Mouse (Mus musculus) embryonic facial prominence, embryonic 13.5 days (tissue): ENCODE results near the gene Xpnpep3. TPM values are rescaled to one million over a fixed set of nuclear protein-coding genes. Genes with fewer than 3 reads are reported as not detected.

Experiments
- ATAC-seq: fragments of 200-750 bp; cut with Nextera tagmentation; 2 replicates; pipeline ENCODE4 v1.8.0; 2017; ENCODE audit warnings: low read depth; ENCODE audit not compliant: insufficient number of reproducible peaks, insufficient read depth, low FRiP score, low TSS enrichment
- H3K27ac ChIP-seq: fragments of 300-500 bp; sonication (generic); 2 replicates; pipeline ENCODE4 v1.5.1; 2015; ENCODE audit warnings: moderate library complexity, mild to moderate bottlenecking, inconsistent platforms
- H3K27me3 ChIP-seq: fragments of 300-500 bp; sonication (generic); 2 replicates; pipeline ENCODE4 v1.6.1; 2015; ENCODE audit warnings: mild to moderate bottlenecking, inconsistent platforms
- H3K36me3 ChIP-seq: fragments of 300-500 bp; sonication (generic); 2 replicates; pipeline ENCODE4 v1.6.1; 2015; ENCODE audit warnings: mild to moderate bottlenecking, inconsistent platforms
- H3K4me1 ChIP-seq: fragments of 300-500 bp; sonication (generic); 2 replicates; pipeline ENCODE4 v1.6.1; 2015; ENCODE audit warnings: inconsistent platforms
- H3K4me2 ChIP-seq: fragments of 300-500 bp; sonication (generic); 2 replicates; pipeline ENCODE4 v1.6.1; 2015; ENCODE audit warnings: moderate library complexity, mild to moderate bottlenecking, inconsistent platforms
- H3K4me3 ChIP-seq: fragments of 300-500 bp; sonication (generic); 2 replicates; pipeline ENCODE4 v1.5.1; 2015; ENCODE audit warnings: mild to moderate bottlenecking, inconsistent platforms
- H3K9ac ChIP-seq: fragments of 300-500 bp; sonication (generic); 2 replicates; pipeline ENCODE4 v1.6.1; 2015; ENCODE audit warnings: mild to moderate bottlenecking, inconsistent platforms
- H3K9me3 ChIP-seq: fragments of 300-500 bp; sonication (generic); 2 replicates; pipeline ENCODE4 v1.6.1; 2016; ENCODE audit warnings: inconsistent platforms
- WGBS: fragments of 180-500 bp; shearing (Covaris S2); methylation state at CpG from one replicate; pipeline ENCODE4 v1.1.7; 2015; ENCODE audit warnings: mixed read lengths; 5-methylcytosine and 5-hydroxymethylcytosine counted together
- polyA plus RNA-seq: library from polyadenylated mRNA; unstranded; fragments of >200 nt; fragmentation: Nextera tagmentation; extraction: Ambion mirVana; gene quantifications from 2 replicates; pipeline ENCODE4 v1.2.1, GENCODE M21; 2015

The Xpnpep3 gene
- polyA plus RNA-seq, 1 experiment from 2014 or later = 10.0 TPM

DNA sequence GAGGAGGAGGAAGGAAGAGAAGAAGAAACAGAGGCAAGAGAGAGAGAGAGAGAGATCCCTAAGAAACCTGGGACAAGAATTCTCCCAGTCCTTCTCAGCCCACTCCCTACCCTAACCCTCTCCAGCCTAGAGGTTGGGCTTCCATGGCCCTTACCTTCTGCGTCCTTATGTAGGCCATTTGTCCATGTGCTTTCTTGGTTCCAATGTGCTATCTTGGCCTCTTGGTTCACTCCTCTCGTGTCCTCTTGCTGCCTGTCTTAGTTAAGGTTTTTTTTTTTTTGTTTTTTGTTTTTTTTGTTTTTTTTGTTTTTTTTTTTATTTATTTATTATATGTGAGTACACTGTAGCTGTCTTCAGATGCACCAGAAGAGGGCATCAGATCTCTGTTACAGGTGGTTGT is 83.0 kb downstream of the Xpnpep3 start:
- 82% methylated on average over 2 of the region's 2 CpGs for WGBS
- Histone ChIP-seq H3K4me2 (no peak overlapping the region), H3K9ac (no peak overlapping the region), H3K4me3 (no peak overlapping the region), H3K27ac (no peak overlapping the region), H3K4me1 (peaks cover 3% of the 10 kb centered on the region; the same call in 1 of the 2 replicates), H3K9me3 (no peaks in the 10 kb centered on the region), H3K27me3 (no peaks in the 10 kb centered on the region), H3K36me3 (no peaks in the 10 kb centered on the region)
- ATAC-seq = no peak

DNA sequence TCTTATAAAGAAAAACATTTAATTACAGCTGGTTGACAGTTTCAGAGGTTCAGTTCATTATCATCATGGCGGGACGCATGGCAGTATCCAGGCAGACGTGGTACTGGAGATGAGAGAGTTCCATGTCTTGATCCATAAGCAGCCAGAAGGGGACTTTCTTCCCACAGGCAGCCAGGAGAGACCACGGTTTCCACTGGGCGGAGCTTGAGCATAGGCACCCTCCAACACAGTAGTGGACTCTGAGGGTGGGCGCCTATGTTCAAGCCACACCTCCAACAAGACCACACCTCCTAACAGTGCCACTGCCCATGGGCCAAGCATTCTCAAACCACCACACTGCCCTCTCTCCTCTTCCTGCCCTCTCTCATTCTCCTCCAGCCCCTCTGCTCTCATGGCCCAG is 83.8 kb downstream of the Xpnpep3 start:
- no peaks in the 10 kb centered on the region for H3K9me3 ChIP-seq
- no peaks in the 10 kb centered on the region for H3K36me3 ChIP-seq
- no peaks in the 10 kb centered on the region for H3K27me3 ChIP-seq
- 88% methylated on average over 6 of the region's 6 CpGs for WGBS
- H3K4me3 ChIP-seq = no peak overlapping the region
- H3K4me1 ChIP-seq = peaks cover 3% of the 10 kb centered on the region; the same call in 1 of the 2 replicates
- no peak overlapping the region for H3K27ac ChIP-seq
- no peak overlapping the region for H3K4me2 ChIP-seq
- no peak for ATAC-seq
- no peak overlapping the region for H3K9ac ChIP-seq

DNA sequence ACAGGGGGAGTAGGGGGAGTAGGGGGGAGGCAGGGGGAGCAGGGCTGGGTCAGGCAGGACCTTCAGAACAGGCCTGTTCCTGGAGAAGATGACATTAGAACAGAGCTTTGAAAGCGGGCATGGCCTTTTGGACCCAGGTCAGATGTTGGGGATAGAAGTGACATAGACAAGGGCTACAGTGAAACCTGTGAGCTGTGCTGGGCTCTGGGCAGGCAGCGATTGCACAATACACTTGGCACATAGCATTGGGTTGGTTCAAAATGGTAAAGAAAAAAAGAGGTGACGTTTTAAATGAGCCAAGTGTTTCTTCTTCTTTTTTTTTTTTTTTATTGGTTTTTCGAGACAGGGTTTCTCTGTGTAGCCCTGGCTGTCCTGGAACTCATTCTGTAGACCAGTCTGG is 85.5 kb downstream of the Xpnpep3 start:
- no peaks in the 10 kb centered on the region for H3K36me3 ChIP-seq
- no peak overlapping the region for H3K27ac ChIP-seq
- no peaks in the 10 kb centered on the region for H3K9me3 ChIP-seq
- H3K4me1 ChIP-seq = peaks cover 3% of the 10 kb centered on the region; the same call in 1 of the 2 replicates
- no peaks in the 10 kb centered on the region for H3K27me3 ChIP-seq
- H3K4me3 ChIP-seq = no peak overlapping the region
- no peak overlapping the region for H3K4me2 ChIP-seq
- 93% methylated on average over 4 of the region's 4 CpGs for WGBS
- no peak for ATAC-seq
- no peak overlapping the region for H3K9ac ChIP-seq

DNA sequence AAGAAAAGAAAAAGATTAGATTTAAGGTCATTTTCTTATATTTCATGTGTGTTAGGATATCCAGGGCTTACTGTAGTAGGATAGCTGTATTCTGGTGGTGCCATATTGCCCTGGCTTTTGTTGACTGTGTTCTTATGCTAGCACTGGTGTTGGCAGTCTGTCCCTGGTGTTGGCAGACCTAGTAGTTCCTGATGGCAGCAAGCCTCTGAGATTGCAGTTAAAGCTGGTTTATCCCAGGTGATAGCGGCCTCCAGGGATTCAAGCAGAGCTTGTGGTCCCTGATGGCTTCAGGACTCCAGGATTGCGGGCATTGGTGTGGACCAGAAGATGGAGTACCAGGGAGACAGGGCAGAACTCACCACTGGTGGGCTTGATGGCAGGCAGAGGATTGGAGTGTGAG is 103.5 kb downstream of the Xpnpep3 start:
- Histone ChIP-seq H3K4me2 (no peak overlapping the region), H3K4me3 (no peak overlapping the region), H3K9ac (no peak overlapping the region), H3K27me3 (no peaks in the 10 kb centered on the region), H3K36me3 (no peaks in the 10 kb centered on the region), H3K4me1 (no peaks in the 10 kb centered on the region), H3K9me3 (no peaks in the 10 kb centered on the region), H3K27ac (no peak overlapping the region)
- 86% methylated on average over 2 of the region's 2 CpGs for WGBS
- no peak for ATAC-seq

DNA sequence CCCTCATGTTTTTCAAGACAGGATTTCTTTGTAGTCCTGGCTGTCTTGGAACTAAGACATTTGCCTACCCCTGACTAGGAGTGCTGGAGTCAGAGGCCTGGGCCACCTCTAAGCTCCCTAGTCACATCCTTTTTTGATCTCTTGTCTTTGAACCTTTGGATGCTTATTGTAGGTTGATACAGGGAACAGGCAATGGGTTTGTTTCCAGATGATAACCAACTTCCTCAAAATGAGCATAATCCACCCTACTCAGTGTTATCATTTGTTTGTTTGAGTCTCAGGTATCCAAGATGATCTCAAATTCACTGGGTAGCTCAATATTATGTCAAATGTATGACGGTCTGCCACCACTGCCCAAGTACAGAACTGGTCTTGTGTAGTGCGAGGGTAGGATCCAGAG is 104.1 kb downstream of the Xpnpep3 start:
- no peak overlapping the region for H3K4me2 ChIP-seq
- no peaks in the 10 kb centered on the region for H3K27me3 ChIP-seq
- no peaks in the 10 kb centered on the region for H3K36me3 ChIP-seq
- no peaks in the 10 kb centered on the region for H3K9me3 ChIP-seq
- 89% methylated on average over 2 of the region's 2 CpGs for WGBS
- no peak overlapping the region for H3K9ac ChIP-seq
- ATAC-seq = no peak
- no peak overlapping the region for H3K27ac ChIP-seq
- H3K4me1 ChIP-seq = no peaks in the 10 kb centered on the region
- no peak overlapping the region for H3K4me3 ChIP-seq

Other genes starting within 250 kb of the Xpnpep3 start
- gene Mrtfa, start 209.4 kb upstream of the Xpnpep3 start, polyA plus RNA-seq = 26.5 and 29.6 TPM in 2 replicates
- 0.51 and 0.54 TPM in 2 replicates for gene Mchr1, start 164.6 kb upstream of the Xpnpep3 start, polyA plus RNA-seq
- gene Slc25a17, start 39.3 kb upstream of the Xpnpep3 start, polyA plus RNA-seq = 128 and 133 TPM in 2 replicates
- gene St13, start 61 bp upstream of the Xpnpep3 start, polyA plus RNA-seq = 173 and 185 TPM in 2 replicates
- 2.5 and 3.5 TPM in 2 replicates for gene Dnajb7, start 8.2 kb downstream of the Xpnpep3 start, polyA plus RNA-seq
- gene Rbx1, start 66.2 kb downstream of the Xpnpep3 start, polyA plus RNA-seq = 507 and 527 TPM in 2 replicates
- gene Ep300, start 185.2 kb downstream of the Xpnpep3 start, polyA plus RNA-seq = 20.6 and 21.1 TPM in 2 replicates